Mouse (Mus musculus) bone marrow, adult 2 months (tissue): Measurements from ENCODE around the gene Mast4. TPM values are rescaled to one million over a fixed set of nuclear protein-coding genes. Genes with fewer than 3 reads are reported as not detected.

ENCODE experiments used
- H3K27ac ChIP-seq: fragments of 200-500 bp; 2 replicates; pipeline ENCODE4 v1.5.1; 2012; ENCODE audit warnings: low read depth, mild to moderate bottlenecking, control low read depth, inconsistent platforms, low read length; ENCODE audit not compliant: control insufficient read depth, poor library complexity, insufficient read depth
- H3K4me1 ChIP-seq: fragments of 200-500 bp; 2 replicates; pipeline ENCODE4 v1.6.1; 2011; ENCODE audit warnings: low read length; ENCODE audit not compliant: control insufficient read depth, insufficient read depth
- H3K4me3 ChIP-seq: fragments of 200-500 bp; replicated peaks from 2 replicates; pipeline ENCODE3; 2011; ENCODE audit warnings: mild to moderate bottlenecking, low read depth, low read length, control low read depth; ENCODE audit not compliant: control insufficient read depth
- CTCF ChIP-seq: fragments of 200-500 bp; IDR thresholded peaks from 2 replicates; pipeline ENCODE4 v1.5.1; 2011; ENCODE audit warnings: low read length, control low read depth; ENCODE audit not compliant: control insufficient read depth, insufficient read depth
- POLR2A ChIP-seq: fragments of 200-500 bp; IDR thresholded peaks from 2 replicates; pipeline ENCODE4 v1.6.1; 2011; ENCODE audit warnings: low read depth, mild to moderate bottlenecking, control low read depth, low read length, borderline replicate concordance; ENCODE audit not compliant: control insufficient read depth
- WGBS: fragments of 180-500 bp; shearing (Covaris S2); methylation state at CpG from one replicate; pipeline ENCODE4 v1.1.7; 2018; 5-methylcytosine and 5-hydroxymethylcytosine counted together
- polyA plus RNA-seq: library from polyadenylated mRNA; stranded (reverse); fragments of >200 nt; gene quantifications from 2 replicates; pipeline ENCODE4 v1.2.4, GENCODE M21; 2011; ENCODE audit warnings: low replicate concordance; ENCODE audit not compliant: missing spikeins, insufficient read depth, insufficient read length

Mast4 gene
- polyA plus RNA-seq, 1 experiment = 6.7 TPM

DNA sequence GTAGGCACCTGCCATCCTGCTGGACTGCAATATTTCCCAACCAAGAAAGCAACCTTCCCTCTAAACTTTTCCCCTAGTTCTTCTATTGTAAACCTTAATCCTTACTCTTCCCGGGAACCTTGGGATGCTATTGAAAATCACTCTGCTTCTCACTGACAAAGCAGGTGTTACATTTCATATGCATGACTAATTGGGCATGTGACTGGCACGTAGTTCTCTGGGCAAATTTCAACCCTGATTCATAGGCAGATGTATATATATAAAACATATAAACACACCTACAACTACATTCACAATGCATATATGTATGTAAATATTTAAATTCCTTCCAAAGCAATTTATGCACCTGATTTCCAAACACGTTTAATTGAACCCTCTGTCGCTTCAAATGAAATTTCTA lies 90.2 kb downstream of the Mast4 start:
- TF ChIP-seq CTCF = no peak
- TF ChIP-seq POLR2A = no peak
- WGBS = 76% methylated on average over 4 of the region's 4 CpGs
- H3K4me3 ChIP-seq = no peak overlapping the region
- no peak overlapping the region for H3K27ac ChIP-seq
- H3K4me1 ChIP-seq = no peaks in the 10 kb centered on the region

DNA sequence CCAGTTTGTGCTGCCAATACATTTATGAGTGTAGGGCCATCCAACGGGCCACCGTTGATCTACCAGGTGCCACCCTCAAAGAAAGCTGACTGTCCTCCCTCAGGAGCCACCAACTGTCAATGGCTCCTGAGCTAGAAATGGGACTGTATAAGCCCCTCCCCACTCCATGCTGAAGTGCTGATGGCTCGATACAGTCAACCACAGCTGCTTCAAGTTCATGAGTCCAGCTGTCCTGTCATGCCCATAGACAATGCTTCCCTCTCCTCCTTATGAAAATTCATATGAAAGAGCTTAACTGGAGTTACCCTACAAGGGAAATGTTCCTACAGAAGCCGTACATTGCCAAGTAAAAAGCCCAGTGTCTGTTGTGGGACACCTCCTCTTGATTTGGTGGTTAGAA lies 93.2 kb downstream of the Mast4 start:
- 83% methylated on average over 4 of the region's 4 CpGs for WGBS
- no peak for TF ChIP-seq POLR2A
- TF ChIP-seq CTCF = no peak
- Histone ChIP-seq H3K4me3 (no peak overlapping the region), H3K4me1 (no peaks in the 10 kb centered on the region), H3K27ac (no peak overlapping the region)

DNA sequence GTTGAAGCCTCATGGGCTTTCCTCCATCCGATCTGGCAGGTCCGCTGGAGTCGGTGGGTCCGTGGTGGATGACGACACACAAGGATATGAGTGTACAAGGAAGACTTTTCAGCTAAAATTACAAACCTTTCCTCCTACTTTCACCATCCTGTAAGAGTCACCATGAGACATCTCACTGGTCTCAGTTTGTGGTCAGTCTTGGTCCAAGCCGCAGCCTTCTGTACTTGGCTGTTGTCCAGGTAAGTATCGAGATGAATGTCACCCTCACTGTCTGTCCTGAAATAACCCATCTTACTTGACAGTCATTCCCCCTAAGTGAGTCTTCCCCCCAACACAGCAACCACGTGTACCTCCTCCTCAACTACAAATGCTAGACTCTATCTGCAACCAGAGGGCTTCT lies 94.6 kb downstream of the Mast4 start:
- H3K27ac ChIP-seq = no peak overlapping the region
- H3K4me3 ChIP-seq = no peak overlapping the region
- WGBS = 73% methylated on average over 8 of the region's 8 CpGs
- no peaks in the 10 kb centered on the region for H3K4me1 ChIP-seq
- TF ChIP-seq POLR2A = no peak
- no peak for TF ChIP-seq CTCF

DNA sequence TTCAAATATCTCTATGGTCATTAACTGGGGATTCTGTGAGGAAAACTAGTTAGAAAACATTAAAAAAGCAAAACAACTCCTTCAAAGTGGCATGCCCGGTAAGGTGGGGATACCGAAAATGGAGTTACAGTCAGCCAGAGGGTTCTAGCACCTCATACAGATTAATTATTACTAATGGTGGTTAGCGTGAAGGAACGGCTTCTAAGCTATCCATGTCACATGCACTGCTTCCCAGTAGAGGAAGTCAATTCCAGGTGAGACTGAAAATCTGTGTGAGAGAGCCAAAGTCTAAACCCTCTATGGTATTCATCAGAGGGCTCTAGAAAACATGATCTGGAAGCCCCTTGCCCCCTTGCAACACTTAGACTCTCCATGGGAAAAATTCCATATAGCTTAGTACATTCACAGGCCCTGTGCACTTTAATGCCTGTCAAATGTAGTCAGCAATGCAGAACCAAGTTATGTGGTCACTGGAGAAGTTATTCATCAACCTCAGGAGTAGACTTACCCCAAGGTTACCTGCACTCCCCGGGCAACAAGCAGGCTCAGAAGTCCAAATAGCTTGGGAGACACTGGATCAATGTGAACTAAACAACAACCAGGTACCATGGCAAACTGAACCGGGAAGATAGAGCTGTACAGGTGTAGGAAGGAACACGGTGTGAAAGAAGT lies 96.1 kb downstream of the Mast4 start:
- no peak for TF ChIP-seq CTCF
- no peak for TF ChIP-seq POLR2A
- WGBS = 81% methylated on average over 7 of the region's 7 CpGs

DNA sequence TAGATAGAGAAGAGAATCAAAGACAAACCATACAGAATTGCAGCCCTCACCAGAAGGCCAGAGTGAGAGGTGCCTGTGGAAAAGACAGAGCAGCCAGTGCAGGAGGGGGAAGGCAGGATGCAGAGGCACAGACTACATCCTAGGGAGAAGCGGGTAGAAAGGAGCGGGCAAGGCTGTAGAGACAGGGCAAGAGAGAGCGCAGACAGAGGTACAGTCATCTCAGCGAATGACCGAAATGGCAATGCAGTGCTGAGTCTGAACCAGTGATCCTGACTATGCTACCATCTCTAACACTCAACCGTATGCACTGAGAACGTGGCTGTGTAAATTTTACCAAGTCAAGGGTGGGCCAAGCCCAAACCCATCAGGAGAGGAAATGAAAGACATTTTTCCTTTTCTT lies 102.1 kb downstream of the Mast4 start:
- TF ChIP-seq POLR2A (no peak), CTCF (no peak)
- 86% methylated on average over 7 of the region's 7 CpGs for WGBS
- Histone ChIP-seq H3K4me3 (no peak overlapping the region), H3K4me1 (no peaks in the 10 kb centered on the region), H3K27ac (no peak overlapping the region)

More for the DNA sequence above, 96.1 kb downstream of the Mast4 start:
- Histone ChIP-seq H3K27ac (no peak overlapping the region), H3K4me1 (no peaks in the 10 kb centered on the region), H3K4me3 (no peak overlapping the region)

DNA sequence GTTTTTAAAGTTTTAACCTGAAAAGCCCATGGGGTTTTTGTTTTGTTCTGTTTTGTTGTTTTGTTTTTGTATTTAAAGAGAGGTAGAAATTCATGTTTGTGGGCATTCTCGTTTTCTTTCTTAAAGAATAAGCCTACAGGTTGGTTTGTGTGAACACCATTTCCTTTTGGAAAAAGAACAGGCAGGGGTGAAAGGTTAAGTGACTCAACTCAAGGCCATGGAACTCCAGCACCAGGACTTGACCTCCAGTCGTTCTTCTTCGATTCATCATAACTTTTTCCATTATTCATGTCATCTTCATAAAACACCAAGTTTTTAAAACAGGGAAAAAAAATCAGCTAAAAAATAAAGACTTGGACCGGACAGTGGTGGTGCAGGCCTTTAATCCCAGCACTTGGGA lies 105.2 kb downstream of the Mast4 start:
- TF ChIP-seq CTCF = no peak
- no peak for TF ChIP-seq POLR2A
- 79% methylated on average over 4 of the region's 4 CpGs for WGBS
- no peaks in the 10 kb centered on the region for H3K4me1 ChIP-seq
- H3K27ac ChIP-seq = no peak overlapping the region
- no peak overlapping the region for H3K4me3 ChIP-seq

DNA sequence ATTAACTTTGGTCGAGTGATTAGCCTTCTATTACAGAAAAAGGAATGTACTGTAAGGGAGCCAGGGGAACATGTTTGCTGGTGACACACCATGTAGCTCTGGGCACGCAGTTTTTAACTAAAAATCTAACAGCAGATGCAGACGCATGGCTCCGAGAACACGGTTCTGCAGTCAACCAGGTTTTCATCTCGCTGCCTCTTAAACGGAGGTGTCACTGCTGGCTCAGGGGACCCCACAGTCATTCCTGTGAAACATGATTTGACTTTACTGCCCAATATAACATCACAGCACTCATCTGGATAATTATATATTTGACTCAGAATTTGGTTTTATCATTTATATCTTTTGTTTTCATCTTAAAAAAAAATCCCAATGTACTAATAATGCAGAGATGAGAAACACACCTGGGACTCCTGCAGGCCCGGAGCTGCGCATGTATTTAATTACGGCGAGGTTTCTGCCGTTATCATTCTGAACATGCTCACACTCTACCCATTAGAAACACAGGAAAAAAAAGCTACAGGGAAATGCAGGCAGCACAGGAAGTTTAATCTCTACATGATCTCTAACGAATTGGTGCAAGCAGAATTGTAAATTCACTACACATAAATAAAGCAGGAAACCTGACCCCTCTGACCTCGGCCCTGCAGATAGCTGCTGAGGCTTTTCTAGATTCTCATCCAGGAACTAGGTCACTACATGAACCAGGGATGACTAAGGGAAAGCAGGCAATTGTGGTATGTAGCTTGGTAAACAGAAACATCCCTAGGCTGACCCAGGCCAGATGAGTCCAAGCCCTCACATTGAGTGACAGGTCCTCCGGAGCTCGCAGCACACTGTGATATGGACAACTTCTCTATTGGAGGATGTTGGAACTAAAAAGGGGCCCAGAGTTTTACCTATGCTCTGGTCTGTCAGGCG lies 108.1 kb downstream of the Mast4 start:
- 47% methylated on average over 17 of the region's 17 CpGs for WGBS

DNA sequence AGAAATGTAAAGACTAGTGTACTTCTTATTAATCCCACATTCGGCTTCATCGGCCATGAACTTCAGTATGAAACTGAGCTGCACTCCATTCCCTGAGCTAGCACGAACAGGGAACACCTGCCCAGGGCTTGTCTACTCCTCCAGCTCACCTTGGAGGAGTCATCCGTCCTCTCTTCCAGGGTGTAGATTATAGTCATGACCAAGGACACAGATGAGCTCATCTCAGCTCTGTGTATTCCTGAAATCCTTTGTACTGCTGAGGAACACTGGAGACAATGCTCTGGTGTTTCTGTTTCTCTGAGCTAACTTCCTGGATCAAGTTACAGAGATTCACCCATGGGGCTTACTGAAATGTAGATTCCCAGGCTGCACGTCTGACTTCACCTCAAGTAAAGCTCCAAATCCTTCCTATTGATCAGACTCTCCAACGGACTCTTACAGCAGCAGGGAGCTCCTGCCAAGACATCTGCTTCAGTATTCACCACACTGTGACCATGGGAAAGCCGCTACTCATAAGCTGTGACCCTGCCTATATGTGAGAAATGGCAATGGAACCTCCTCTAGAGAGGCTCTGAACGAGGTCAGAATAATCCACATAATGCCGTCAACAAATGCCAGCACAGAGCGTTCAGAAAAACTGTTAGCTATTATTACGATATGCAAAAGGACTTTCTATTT lies 108.9 kb downstream of the Mast4 start:
- H3K4me1 ChIP-seq = no peaks in the 10 kb centered on the region
- no peak overlapping the region for H3K27ac ChIP-seq
- H3K4me3 ChIP-seq = no peak overlapping the region
- 77% methylated on average over 11 of the region's 11 CpGs for WGBS
- TF ChIP-seq CTCF (no peak), POLR2A (no peak)

More for the DNA sequence above, 108.1 kb downstream of the Mast4 start:
- Histone ChIP-seq H3K4me3 (no peak overlapping the region), H3K27ac (no peak overlapping the region), H3K4me1 (no peaks in the 10 kb centered on the region)
- no peak for TF ChIP-seq CTCF
- no peak for TF ChIP-seq POLR2A
